Mouse (Mus musculus): ENCODE measurements around the gene 1810013L24Rik.

The 1810013L24Rik gene

GRCm38 (mm10) chr16:8836876-8837275 is 7.0 kb downstream of the 1810013L24Rik start:
- in situ Hi-C loops (cut with MseI, MboI), result no loop called here

- in situ Hi-C loops (cut with MseI, MboI), result no loop called here
Observed at GRCm38 (mm10) chr16:8837595-8837994, 7.7 kb downstream of the 1810013L24Rik start.

- in situ Hi-C loops (cut with MseI, MboI), result no loop called here
Observed at GRCm38 (mm10) chr16:8838921-8839320, 9.0 kb downstream of the 1810013L24Rik start.

GRCm38 (mm10) chr16:8840557-8840956 is 10.7 kb downstream of the 1810013L24Rik start:
- in situ Hi-C loops (cut with MseI, MboI), result no loop called here

- in situ Hi-C loops (cut with MseI, MboI), result no loop called here
Observed at GRCm38 (mm10) chr16:8842962-8843361, 13.1 kb downstream of the 1810013L24Rik start.

- in situ Hi-C loops (cut with MseI, MboI), result no loop called here
Observed at GRCm38 (mm10) chr16:8843580-8844175, 13.8 kb downstream of the 1810013L24Rik start.

- in situ Hi-C loops (cut with MseI, MboI), result no loop called here
Observed at GRCm38 (mm10) chr16:8845986-8846385, 16.1 kb downstream of the 1810013L24Rik start.

- in situ Hi-C loops (cut with MseI, MboI), result no loop called here
Observed at GRCm38 (mm10) chr16:8848309-8849068, 18.6 kb downstream of the 1810013L24Rik start.

GRCm38 (mm10) chr16:8849929-8850328 is 20.0 kb downstream of the 1810013L24Rik start:
- in situ Hi-C loops (cut with MseI, MboI), result no loop called here

GRCm38 (mm10) chr16:8855143-8855542 is 25.2 kb downstream of the 1810013L24Rik start:
- in situ Hi-C loops (cut with MseI, MboI), result no loop called here

GRCm38 (mm10) chr16:8856820-8857219 is 26.9 kb downstream of the 1810013L24Rik start:
- in situ Hi-C loops (cut with MseI, MboI), result no loop called here

GRCm38 (mm10) chr16:8862336-8862987 is 32.6 kb downstream of the 1810013L24Rik start:
- in situ Hi-C loops (cut with MseI, MboI), result loop anchor here (5.0 to 10.0 kb wide), 2 partner anchors 55 to 58 kb away; no protein-coding TSS in a partner anchor

- in situ Hi-C loops (cut with MseI, MboI), result loop anchor here (5.0 to 10.0 kb wide), 2 partner anchors 57 to 59 kb away; no protein-coding TSS in a partner anchor
Observed at GRCm38 (mm10) chr16:8864223-8864631, 34.3 kb downstream of the 1810013L24Rik start.

- in situ Hi-C loops (cut with MseI, MboI), result loop anchor here in 1 of 2 experiments (10.0 kb wide), 1 partner anchor 63 kb away; no protein-coding TSS in a partner anchor
Observed at GRCm38 (mm10) chr16:8867406-8867955, 37.6 kb downstream of the 1810013L24Rik start.

- in situ Hi-C loops (cut with MseI, MboI), result loop anchor here in 1 of 2 experiments (10.0 kb wide), 1 partner anchor 64 kb away; no protein-coding TSS in a partner anchor
Observed at GRCm38 (mm10) chr16:8868506-8868905, 38.6 kb downstream of the 1810013L24Rik start.

- in situ Hi-C loops (cut with MseI, MboI), result loop anchor here in 1 of 2 experiments (10.0 kb wide), 1 partner anchor 65 kb away; no protein-coding TSS in a partner anchor
Observed at GRCm38 (mm10) chr16:8869715-8870114, 39.8 kb downstream of the 1810013L24Rik start.

GRCm38 (mm10) chr16:8871376-8871775 is 41.5 kb downstream of the 1810013L24Rik start:
- in situ Hi-C loops (cut with MseI, MboI), result no loop called here

GRCm38 (mm10) chr16:8872019-8872418 is 42.1 kb downstream of the 1810013L24Rik start:
- in situ Hi-C loops (cut with MseI, MboI), result no loop called here

- in situ Hi-C loops (cut with MseI, MboI), result no loop called here
Observed at GRCm38 (mm10) chr16:8872486-8872885, 42.6 kb downstream of the 1810013L24Rik start.

- in situ Hi-C loops (cut with MseI, MboI), result loop anchor here in 1 of 2 experiments (10.0 to 25.0 kb wide), 3 partner anchors 125 to 1107 kb away; partner anchors contain the start of gene Grin2a
Observed at GRCm38 (mm10) chr16:8880076-8880475, 50.2 kb downstream of the 1810013L24Rik start.

- in situ Hi-C loops (cut with MseI, MboI), result loop anchor here in 1 of 2 experiments (10.0 to 25.0 kb wide), 3 partner anchors 121 to 1104 kb away; partner anchors contain the start of gene Grin2a
Observed at GRCm38 (mm10) chr16:8883674-8884241, 53.9 kb downstream of the 1810013L24Rik start.
